Mouse (Mus musculus): ENCODE measurements at regions not wholly inside any gene's neighbourhood (a gene's known extent, or its start where the extent isn't known, plus 50 kb on each side); places are given as distances from the start of the nearest gene placed in this dataset.

DNA sequence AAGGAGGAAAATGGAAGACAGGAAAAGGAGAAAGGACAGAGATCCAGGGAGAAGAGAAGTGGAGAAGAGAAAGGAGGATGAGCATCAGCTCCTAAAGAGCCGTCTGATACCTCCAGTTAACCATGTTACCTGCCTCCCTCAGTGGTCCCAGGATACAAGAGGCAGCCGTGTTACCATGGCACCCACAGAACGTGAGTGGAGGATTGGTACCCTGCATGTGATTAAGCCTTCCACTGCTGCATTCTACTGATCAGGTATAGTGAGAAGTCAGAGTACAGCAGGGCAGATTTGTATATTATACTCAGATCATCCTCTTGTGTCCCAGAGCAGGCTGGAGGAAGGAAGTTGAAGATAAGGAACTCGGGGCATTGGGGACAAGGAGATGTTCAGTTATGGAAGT, 115.5 kb upstream of the Tas2r119 start:
- no peak for DNase-seq (ENCODE audit: low spot score in 2 of 2)

GRCm38 (mm10) chr15:32082109-32082508, 95.0 kb upstream of the Tas2r119 start:
- DNase-seq (ENCODE audit: low spot score in 2 of 2): no peak

DNA sequence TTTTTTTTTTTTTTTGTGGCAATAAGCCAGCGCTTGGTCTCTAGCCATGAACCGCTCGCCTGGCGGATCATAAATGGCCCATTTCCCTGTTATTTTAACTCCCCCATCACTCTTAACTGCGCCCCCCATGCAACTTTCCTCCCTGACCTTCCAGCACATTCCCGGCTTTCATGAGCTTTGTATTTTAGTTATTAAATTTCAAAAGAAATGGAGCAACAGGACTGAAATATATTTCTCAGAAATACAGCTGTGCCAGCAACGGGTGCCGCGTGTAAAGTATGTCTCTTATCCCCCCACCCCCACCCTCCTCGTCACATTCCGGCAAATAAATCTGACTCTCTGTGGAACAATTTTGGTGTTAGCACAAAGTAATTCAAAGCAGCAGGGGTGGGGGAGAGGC, 83.2 kb upstream of the Tas2r119 start:
- DNase-seq (ENCODE audit: low spot score in 2 of 2): no peak

- DNase-seq (ENCODE audit: low spot score in 2 of 2): no peak
Measured at GRCm38 (mm10) chr15:32095554-32095953, 81.5 kb upstream of the Tas2r119 start.

DNA sequence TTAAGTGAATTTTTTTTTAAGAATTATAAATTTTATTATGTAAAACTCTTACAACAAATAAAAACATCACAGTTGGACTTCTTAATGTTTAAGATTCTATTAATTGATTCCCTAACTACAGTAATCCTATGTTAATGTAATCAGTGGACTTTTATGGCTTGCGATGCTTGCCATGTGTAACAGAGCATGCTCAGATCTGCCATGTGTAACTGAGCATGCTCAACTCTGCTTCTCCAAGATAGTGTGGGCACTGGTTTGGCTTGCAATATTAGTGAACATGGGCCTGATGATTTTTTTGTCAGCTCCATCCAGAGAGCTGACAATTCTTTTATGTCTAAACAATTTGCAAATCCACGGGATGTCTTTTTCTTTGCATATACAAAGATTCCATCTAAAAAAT, 66.4 kb upstream of the Tas2r119 start:
- no peak for DNase-seq (ENCODE audit: low spot score in 2 of 2)

All from gastrocnemius, adult 8-10 months (tissue).